Mouse (Mus musculus): ENCODE measurements at regions not wholly inside any gene's neighbourhood (a gene's known extent, or its start where the extent isn't known, plus 50 kb on each side); places are given as distances from the start of the nearest gene placed in this dataset.

DNA sequence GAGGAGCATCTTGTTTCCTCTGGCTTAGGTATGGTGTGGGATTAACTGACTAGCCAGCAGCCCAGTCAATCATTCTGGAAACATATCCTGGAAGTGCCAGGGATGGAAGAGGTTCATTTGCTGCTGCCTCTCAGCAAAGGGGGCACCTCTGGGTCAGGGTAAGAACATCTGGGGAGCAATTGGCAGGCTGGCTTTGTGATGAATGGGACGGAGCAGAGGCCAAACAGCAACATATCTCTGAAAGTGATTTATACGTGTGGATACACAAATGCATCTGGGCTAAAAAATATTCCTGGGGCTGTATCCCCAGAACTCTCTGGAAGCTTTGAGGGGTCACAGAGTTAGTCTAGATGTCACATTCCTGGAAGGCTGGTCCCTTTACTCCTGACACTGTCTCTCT lies 257.2 kb upstream of the Tle4 start:
- in situ Hi-C loops (cut with MboI; ENCODE audit: unreplicated experiment in 2 of 2): loop anchor here in 1 of 2 experiments (25.0 kb wide), 1 partner anchor 1007 kb away; no protein-coding TSS in a partner anchor

DNA sequence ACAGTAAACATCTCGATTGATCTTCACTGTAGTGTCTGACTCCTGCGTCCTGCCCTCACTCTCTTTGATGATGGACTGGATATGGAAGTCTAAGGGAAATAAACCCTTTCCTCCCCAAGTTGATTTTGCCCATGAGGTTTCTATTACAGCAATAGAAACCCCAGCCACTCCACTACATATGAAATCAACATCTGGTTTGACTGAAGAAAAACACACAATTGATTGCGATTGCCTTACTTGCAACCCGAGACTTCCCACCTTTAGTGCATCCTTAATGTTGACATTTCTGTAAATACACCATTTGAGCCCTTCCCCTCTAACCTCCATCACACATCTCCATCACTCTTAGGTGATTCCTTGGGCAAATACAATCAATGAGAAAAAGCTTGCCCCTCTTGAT lies 255.6 kb upstream of the Tle4 start:
- in situ Hi-C loops (cut with MboI; ENCODE audit: unreplicated experiment in 2 of 2): loop anchor here in 1 of 2 experiments (25.0 kb wide), 1 partner anchor 1009 kb away; no protein-coding TSS in a partner anchor

DNA sequence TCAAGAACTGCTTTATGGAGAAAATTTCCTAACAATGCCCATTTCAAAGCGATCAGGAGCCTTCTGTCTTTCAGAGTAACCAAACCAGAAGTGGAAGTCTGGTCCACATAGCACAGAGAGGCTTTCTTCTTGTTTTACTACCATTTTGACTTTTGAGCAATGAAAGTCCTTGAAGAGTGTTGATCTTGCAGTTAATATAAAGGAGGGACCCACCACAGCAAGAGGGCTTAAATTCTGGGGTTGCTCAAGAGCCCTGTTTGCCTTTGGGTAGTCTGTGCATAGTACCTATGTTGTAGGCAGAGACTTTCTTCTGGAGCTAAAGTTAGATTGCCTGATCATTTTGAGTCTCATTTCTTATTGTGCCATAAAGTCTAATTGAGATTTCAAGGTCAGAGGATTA lies 251.7 kb upstream of the Tle4 start:
- in situ Hi-C loops (cut with MboI; ENCODE audit: unreplicated experiment in 2 of 2): no loop called here

DNA sequence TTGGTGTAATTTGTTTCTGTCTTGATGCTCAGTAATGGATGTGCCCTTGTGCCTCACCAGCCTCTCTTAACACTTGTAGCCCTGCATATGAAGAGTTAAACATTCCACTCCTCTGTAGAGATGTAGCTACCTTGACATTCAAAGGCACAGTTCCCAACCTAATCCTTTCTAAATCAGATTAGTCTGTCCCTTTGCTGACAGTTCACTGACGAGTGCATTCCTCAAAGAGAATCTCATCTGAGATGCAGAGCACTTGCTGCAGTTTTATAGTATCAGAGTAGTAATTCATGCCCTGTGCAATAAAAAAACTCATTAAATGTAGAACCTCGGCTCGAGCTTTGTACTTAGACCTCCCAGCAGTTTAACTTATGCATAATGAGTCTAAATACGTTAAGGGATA lies 249.3 kb upstream of the Tle4 start:
- in situ Hi-C loops (cut with MboI; ENCODE audit: unreplicated experiment in 2 of 2): no loop called here

DNA sequence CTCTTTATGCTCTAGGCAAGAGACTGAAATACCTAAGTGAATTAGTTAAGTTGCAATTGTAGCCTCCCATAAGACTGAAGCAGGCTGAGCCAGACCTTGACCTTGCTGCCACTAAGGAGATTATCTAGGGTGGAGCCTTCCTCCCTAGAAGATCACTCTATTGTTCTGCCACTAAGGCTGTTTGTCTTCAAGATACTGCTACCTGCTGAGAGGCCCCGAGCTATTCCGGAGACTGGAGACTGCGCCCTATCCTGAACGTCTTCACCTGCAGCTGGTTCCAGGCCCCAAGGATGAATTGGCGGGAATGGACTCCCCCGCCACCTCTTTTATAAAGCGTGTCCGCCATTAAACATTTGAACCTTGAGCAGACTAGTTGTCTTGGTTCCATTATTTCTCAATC lies 237.8 kb upstream of the Tle4 start:
- in situ Hi-C loops (cut with MboI; ENCODE audit: unreplicated experiment in 2 of 2): no loop called here

DNA sequence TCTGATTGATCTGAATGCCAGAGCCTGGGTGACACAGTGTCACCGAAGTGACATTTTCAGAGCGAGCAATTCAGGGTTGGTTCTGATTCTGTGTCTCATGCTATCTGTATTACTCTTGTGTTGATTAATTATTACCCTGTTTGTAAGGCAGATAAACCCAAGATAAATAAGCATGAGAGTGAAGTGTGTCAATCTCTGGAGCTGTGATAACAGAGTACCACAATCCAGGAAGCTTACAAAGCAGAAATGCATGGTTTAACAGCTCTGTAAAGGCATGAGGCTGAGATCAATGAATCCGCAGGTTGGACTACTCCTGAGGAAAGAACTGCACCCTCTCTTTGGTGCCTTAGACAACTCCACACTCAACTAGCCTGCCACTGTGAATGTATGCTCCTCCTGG lies 218.5 kb upstream of the Tle4 start:
- in situ Hi-C loops (cut with MboI; ENCODE audit: unreplicated experiment in 2 of 2): no loop called here

DNA sequence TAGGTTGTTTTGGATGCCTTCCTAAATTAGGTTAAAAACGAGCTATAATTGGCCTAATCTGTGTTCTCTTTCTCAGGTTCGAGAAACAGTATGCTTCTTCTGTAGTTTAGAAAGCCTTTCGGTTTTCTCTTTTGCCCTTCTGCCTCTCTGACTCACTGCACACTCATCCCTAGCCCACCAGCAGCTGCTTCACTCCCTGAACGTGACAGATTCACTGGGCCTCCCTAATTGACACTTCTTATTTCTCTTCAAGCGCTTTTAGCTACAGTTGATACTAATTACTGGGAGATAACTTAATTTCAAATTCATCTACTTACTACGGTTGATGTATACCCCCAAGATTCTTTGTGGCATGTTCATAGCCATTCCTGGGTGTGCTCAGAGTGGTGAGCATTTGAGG lies 208.9 kb upstream of the Tle4 start:
- in situ Hi-C loops (cut with MboI; ENCODE audit: unreplicated experiment in 2 of 2): no loop called here

DNA sequence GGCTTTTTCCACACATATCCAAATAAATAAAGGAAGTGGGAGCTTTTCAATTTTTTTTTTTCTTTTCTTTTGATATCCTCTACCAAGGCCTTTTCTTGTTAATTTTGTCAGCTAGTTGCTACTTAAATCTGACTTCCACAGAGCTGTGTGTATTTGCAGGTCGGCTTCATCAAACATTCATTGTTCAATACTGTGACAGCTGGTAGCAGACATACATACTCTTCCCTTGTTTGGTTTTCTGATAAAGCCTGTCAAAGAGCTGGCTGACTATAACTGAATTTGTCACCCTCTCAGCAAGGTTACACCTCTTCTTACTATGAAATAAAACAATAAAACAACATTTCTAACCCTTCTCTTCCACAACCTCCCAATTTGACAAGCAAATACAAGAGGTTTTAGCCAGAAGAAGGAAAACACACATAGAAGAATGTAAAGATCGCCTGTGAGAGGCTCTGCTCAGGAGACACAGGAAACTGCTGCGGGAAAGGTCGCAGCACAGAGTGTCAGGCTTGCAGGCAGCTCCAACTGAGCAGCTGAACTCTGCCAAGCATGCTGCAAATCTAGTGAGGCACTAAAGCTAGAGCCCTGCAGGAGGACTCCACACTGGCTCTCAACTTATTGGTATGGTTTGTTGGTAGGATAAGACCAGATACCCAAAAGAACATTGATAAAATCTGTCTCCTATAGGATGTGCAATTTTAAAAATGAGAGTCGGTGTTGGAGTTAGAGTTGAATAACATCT lies 205.2 kb upstream of the Tle4 start:
- in situ Hi-C loops (cut with MboI; ENCODE audit: unreplicated experiment in 2 of 2): no loop called here

DNA sequence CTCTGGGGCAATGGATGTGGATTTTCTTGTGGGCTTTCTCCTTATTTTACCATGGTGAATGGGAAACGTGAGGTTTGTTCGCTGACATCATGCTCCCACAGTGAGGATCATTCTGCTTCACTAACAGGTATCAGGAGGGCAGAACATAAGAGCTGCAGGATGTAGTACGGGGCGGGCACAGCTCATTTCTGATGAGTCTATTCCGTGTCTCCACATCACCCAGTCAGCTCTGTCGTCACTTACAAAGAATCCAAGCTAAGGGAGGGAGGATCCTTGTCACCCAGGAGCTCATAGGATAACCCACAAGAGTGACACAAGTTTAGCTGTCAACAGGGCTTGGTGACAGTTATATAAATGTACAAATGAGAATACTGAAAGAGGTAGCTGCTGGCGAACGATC lies 203.8 kb upstream of the Tle4 start:
- in situ Hi-C loops (cut with MboI; ENCODE audit: unreplicated experiment in 2 of 2): no loop called here

DNA sequence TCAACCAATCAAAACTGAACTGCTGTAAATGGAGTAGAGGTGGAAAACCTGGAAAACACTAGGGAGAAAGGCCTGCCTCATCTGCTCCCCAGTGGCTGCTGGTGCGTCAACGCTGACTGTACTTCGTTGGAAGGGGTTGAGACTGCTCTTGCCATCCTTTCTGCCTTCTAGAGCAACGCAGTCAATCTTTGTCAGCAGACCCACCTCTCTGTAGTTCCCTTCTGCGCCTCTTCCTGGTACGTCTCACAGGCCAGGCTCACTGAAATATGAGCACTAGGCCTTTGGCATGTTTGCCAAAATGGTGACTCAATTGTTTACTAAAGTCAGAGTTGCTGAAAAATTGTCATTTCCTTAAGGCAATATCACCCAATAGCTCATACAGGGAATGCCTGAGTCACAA lies 201.2 kb upstream of the Tle4 start:
- in situ Hi-C loops (cut with MboI; ENCODE audit: unreplicated experiment in 2 of 2): no loop called here

DNA sequence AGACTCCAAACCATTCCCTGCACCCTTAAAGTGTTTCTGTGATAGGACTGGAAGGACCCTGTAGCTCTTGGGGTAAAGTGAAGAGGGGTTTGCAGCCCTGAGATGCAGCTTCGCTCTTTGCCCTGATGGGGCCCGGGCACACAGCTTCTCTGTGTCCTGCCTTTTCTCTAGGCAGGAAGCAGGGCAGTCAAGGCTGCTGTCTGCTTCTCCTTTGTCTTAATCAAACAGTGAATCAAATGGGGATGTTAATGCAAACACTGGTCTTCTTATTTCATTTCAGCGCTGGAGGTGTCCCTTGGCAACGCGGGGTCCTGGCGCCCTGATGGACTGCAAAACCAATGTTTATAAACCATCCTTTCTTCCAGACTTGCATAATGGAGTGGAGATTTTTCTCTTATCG lies 200.6 kb upstream of the Tle4 start:
- in situ Hi-C loops (cut with MboI; ENCODE audit: unreplicated experiment in 2 of 2): no loop called here

DNA sequence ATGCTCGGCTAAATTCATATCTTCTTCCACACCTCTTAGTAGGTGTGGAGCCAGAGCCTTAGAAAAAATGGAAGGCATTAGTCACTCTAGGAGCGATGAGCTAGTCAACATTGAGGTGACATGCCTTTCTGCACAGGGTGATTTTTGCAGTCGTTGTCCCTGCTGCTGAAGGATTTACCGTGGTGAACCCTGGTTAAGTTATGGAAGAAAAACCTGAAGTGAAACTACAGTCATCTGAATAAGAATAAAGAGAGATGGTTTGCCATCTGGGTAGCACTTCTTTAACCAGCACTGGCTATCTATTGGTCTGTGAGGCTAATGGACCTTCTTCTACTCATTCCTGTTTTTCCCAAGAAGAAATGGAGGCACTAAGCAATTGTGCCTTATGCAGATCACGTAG lies 198.1 kb upstream of the Tle4 start:
- in situ Hi-C loops (cut with MboI; ENCODE audit: unreplicated experiment in 2 of 2): no loop called here

DNA sequence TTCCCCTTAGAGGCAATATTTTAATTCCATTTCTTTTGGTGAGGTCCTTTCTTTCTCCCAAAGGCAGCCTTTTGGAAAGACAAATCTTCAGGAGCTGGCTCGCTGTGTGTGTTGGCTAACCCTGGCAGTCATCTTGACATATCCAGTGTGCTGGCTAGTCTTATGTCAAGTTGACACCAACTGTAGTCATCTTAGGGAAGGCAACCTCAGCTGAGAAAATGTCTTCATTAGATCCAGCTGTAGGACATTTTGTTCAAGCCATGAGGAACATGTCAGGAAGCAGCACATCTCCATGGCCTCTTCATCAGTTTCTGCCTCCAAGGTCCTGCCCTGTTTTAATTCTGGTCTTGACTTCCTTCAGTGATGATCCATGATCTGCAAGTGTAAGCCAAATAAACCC lies 192.1 kb upstream of the Tle4 start:
- in situ Hi-C loops (cut with MboI; ENCODE audit: unreplicated experiment in 2 of 2): no loop called here

DNA sequence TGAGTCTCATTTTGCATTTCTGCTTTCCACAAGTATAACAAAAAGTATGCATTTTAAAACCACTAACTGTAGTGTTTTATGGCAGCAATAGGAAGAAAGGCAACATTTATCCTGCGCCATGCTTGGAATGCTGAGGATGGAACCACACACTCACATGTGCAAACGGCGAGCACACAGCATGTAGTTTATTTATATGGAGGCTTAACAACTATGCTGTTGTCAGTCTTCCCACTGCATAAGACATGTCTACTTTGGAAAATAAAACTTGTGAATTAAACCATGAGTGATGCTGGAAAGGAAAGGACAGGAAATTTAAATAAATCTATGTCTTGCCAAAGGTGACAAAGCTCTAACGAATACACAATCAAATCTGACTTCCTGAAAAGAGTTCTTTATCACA lies 190.8 kb upstream of the Tle4 start:
- in situ Hi-C loops (cut with MboI; ENCODE audit: unreplicated experiment in 2 of 2): no loop called here

DNA sequence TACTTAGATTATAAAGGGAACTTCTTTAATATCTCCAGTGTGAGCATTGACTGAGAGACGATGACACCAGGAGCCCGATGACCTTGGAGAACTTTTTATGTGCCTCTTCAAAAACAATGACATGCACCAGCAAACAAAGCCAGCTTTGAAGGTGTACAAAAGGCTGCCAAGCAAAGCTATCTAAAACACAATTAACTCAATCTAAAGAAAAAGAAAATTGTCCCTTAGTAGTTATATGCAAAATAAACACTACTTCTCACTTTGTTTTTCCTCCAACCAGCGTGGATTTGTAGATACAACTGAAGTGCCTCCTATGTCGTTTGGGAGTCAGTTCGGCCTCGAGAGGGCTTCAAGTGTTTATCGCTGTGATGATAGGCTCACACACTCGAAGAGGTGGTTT lies 189.0 kb upstream of the Tle4 start:
- in situ Hi-C loops (cut with MboI; ENCODE audit: unreplicated experiment in 2 of 2): no loop called here

DNA sequence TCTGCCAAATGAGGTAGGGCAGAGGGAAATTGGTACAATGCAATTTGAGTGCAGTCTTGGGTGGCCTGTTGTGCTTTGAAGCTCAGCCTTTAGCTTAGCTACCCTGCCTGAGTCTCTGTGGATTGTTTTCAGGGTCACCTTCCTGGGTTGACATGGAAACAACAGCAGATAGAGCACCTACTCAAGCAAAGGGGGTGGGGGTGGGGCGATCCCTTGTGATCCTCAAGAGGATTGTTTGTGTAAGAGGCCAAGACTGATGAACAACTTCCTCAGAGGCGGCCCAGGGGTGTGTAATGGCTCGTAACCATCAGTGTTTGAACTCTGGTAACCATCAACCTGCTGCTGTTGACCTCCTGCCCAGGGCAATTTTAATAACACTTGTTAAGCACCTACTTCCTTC lies 187.8 kb upstream of the Tle4 start:
- in situ Hi-C loops (cut with MboI; ENCODE audit: unreplicated experiment in 2 of 2): no loop called here

DNA sequence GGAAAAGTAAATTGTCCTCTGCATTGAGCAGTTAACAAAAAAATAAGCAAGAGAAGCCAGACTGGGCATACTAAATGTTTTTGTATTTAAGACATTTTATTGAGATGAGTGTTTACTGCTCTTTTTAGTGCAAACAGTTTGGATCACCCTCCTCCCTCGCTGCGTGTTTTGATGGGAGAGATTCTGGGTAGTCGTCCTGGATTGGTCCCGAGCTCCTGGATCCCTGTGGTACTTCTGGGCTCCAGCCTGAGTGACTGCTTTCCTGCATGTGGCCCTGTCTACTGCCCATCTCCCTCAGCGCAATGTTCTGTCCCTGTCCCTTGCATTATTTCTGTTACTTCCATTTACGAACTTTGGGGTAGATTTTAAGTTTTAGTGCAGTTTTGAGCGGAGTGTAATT lies 179.9 kb upstream of the Tle4 start:
- in situ Hi-C loops (cut with MboI; ENCODE audit: unreplicated experiment in 2 of 2): no loop called here

DNA sequence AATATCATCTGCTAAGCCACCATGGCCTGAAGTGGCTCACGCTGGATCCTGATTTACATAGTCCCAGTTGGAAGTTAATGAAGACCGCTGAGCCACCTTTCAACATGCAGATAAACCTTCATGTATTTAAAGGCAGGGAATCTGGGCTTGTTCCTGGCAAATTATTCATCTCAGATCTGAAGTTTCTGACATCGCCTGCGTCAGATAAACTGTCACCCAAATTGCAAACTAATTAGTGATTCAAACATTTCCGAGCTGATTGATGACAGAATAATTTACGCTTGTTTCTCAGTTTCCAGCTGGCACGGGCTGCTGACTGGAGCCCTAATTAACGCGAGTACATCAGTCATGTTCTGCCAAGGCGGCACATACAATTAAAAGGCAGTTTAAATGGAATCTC lies 179.3 kb upstream of the Tle4 start:
- in situ Hi-C loops (cut with MboI; ENCODE audit: unreplicated experiment in 2 of 2): no loop called here

DNA sequence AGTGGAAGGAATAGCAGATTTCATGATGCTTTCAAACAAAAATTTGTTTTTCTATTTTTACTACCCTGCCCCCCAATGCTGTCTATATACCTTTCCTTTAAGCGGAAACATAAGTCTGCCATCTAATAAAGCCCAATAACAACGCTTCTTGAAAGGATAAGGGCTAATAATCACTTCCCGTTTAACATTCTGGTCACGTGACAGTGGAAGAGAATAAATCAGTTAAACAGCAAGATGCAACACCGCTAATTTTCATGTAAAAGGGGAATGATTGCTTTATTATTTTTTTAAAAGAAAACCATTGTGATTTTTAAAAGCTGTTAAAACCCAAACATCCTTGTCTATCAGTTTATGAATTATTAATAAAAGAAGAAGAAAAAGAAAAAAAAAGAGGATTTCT lies 178.9 kb upstream of the Tle4 start:
- in situ Hi-C loops (cut with MboI; ENCODE audit: unreplicated experiment in 2 of 2): no loop called here

DNA sequence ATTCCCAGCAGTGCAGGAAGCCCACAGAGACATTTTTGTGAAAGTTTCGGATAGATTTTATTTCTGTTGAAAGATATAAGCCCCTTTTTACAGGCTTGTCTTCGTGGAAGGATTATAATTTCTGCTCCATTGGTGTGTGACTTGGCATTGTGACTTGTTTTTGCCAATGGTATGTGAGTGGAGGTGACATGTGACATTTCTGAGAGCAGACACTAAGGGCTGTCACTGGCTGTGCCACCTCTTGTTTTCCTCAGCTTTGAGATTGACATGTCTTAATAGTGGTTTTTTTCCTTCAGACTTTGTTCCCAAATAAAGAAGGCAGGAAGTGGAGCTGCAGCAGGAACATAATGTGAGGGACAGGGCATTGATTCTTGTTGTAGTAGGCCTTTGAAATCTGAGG lies 174.9 kb upstream of the Tle4 start:
- in situ Hi-C loops (cut with MboI; ENCODE audit: unreplicated experiment in 2 of 2): no loop called here

DNA sequence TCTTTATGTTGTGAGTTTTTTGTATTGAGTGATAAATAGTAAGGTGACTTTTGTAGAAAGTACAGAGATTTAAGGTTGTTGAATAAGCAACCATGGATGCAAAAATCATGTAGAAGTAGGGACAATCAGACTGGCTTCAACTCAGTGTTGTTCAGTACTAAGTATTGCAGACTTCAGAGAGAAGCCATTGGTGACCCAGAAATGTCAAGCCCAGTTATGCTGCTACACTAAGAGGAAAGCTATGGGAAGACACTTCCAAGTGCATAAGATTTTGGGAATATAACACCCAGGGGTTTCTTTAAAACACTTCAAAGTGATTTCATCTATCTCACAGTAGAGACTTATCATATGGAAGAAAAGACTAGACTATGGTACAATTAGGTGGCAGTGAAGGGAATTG lies 154.8 kb upstream of the Tle4 start:
- in situ Hi-C loops (cut with MboI; ENCODE audit: unreplicated experiment in 2 of 2): no loop called here

DNA sequence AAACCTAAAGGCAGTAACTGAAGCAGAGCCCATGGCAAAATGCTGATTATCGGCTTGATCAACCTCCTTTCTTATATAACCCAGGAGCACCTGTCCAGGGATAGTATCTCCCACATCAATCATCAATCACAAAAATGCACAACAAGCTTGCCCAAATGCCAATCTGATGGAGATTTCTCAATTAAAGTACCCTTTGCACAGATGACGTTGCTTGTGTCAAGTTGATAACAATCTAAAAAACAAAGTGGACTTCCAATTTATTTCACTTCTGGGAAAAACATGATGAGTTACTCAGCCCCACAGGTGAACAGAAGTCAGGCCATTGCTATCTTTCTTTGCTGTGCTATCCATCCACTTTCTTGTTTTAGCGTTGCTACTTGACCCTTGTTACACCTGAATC lies 144.5 kb upstream of the Tle4 start:
- in situ Hi-C loops (cut with MboI; ENCODE audit: unreplicated experiment in 2 of 2): no loop called here

DNA sequence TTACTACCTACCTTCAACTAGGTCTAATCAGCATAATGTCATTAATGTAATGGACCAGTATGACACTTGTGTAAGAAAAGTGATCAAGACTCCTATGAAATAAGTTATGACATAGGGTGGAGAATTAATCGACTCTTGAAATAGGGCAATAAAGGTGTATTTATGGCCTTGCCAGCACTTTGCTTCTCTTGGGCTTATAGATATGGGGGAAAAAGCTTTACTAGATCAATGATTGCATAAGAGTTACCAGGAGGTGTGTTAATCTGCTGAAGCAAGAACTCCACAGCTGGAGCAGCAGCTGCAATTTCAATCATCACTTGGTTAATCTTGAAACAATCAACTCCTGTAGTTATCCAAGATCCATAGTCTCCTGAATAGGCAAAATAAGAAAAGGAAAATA lies 143.1 kb upstream of the Tle4 start:
- in situ Hi-C loops (cut with MboI; ENCODE audit: unreplicated experiment in 2 of 2): no loop called here

All from v-Abl transformed pro-B cells (cell line).